Mouse (Mus musculus) neural tube, embryonic 13.5 days (tissue): ENCODE measurements at regions not wholly inside any gene's neighbourhood (a gene's known extent, or its start where the extent isn't known, plus 50 kb on each side); places are given as distances from the start of the nearest gene placed in this dataset.

Source experiments
- ATAC-seq: fragments of 200-750 bp; cut with Nextera tagmentation; 2 replicates; pipeline ENCODE4 v1.8.0; 2017; ENCODE audit warnings: low read depth, mild to moderate bottlenecking, moderate TSS enrichment, moderate library complexity
- H3K27ac ChIP-seq: fragments of 300-500 bp; sonication (generic); replicated peaks from 2 replicates; pipeline ENCODE4 v1.5.1; 2015; ENCODE audit warnings: moderate library complexity, mild to moderate bottlenecking, inconsistent platforms
- H3K27me3 ChIP-seq: fragments of 300-500 bp; sonication (generic); 2 replicates; pipeline ENCODE4 v1.6.1; 2015; ENCODE audit warnings: mild to moderate bottlenecking, inconsistent platforms
- H3K36me3 ChIP-seq: fragments of 300-500 bp; sonication (generic); 2 replicates; pipeline ENCODE4 v1.6.1; 2015; ENCODE audit warnings: mild to moderate bottlenecking, inconsistent platforms
- H3K4me1 ChIP-seq: fragments of 300-500 bp; sonication (generic); replicated peaks from 2 replicates; pipeline ENCODE4 v1.6.1; 2015; ENCODE audit warnings: inconsistent platforms
- H3K4me2 ChIP-seq: fragments of 300-500 bp; sonication (generic); 2 replicates; pipeline ENCODE4 v1.6.1; 2015; ENCODE audit warnings: inconsistent platforms, mild to moderate bottlenecking, moderate library complexity
- H3K4me3 ChIP-seq: fragments of 300-500 bp; sonication (generic); 2 replicates; pipeline ENCODE4 v1.5.1; 2015; ENCODE audit warnings: mild to moderate bottlenecking, inconsistent platforms
- H3K9ac ChIP-seq: fragments of 300-500 bp; sonication (generic); 2 replicates; pipeline ENCODE4 v1.6.1; 2015; ENCODE audit warnings: moderate library complexity, mild to moderate bottlenecking, inconsistent platforms
- H3K9me3 ChIP-seq: fragments of 300-500 bp; sonication (generic); 2 replicates; pipeline ENCODE4 v1.6.1; 2016; ENCODE audit warnings: inconsistent platforms
- WGBS: fragments of 180-500 bp; shearing (Covaris S2); methylation state at CpG from one replicate; pipeline ENCODE4 v1.1.7; 2015; 5-methylcytosine and 5-hydroxymethylcytosine counted together

DNA sequence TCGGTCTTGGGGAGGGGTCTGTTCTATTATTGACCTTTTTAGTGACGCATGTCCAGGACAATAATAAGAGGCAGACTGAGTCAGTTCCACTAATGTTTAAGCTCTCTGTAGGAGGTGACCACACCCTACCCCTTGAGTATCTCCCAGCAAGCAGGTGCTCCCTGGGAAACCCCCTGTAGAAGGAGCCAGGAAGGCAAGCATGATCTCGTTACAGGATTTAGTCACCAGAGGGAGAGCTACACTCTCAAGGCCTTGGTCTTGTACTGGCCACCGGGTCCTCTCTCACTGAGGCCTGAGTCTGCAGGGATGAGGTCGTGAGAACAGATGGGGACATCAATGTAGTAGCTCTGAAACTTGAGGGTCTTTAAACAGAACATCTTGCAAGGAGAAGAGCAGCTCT lies 55.3 kb upstream of the Ccnd2 start:
- 81% methylated on average over 5 of the region's 5 CpGs for WGBS

DNA sequence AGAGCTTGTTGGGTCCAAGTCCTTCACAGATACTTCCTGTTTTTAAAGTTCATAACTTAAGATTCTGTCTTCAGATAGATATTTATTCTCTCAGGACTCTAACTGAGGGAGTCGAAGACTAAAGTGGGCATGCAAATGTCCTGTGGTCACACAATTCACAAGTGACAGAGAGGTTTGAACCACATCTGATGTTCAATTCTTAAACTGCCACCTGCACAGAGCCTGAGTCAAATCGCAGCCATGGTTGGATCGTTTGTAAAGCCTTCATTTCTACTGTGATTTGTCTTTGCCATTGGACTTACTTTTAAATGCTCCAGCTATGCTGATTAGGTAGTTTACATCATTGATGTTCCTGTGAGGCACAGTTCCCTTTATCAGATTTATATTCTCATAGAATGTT lies 61.4 kb upstream of the Ccnd2 start:
- 94% methylated on average over 3 of the region's 3 CpGs for WGBS
- no peak overlapping the region for H3K4me2 ChIP-seq
- 0 out of 2 replicates have a peak, but pooled peaks cover under 1% of the 10 kb centered on the region for H3K4me1 ChIP-seq
- no peaks in the 10 kb centered on the region for H3K36me3 ChIP-seq
- no peak overlapping the region for H3K9ac ChIP-seq
- H3K27me3 ChIP-seq: no peaks in the 10 kb centered on the region
- H3K4me3 ChIP-seq: no peak overlapping the region
- H3K27ac ChIP-seq: no peak overlapping the region
- no peaks in the 10 kb centered on the region for H3K9me3 ChIP-seq
- no peak for ATAC-seq

More for the DNA sequence above, 55.3 kb upstream of the Ccnd2 start:
- no peak for ATAC-seq
- H3K36me3 ChIP-seq: no peaks in the 10 kb centered on the region
- no peaks in the 10 kb centered on the region for H3K27me3 ChIP-seq
- H3K9me3 ChIP-seq: no peaks in the 10 kb centered on the region
- no peak overlapping the region for H3K9ac ChIP-seq
- H3K4me2 ChIP-seq: no peak overlapping the region
- no peak overlapping the region for H3K27ac ChIP-seq
- H3K4me3 ChIP-seq: no peak overlapping the region
- no peaks in the 10 kb centered on the region for H3K4me1 ChIP-seq

DNA sequence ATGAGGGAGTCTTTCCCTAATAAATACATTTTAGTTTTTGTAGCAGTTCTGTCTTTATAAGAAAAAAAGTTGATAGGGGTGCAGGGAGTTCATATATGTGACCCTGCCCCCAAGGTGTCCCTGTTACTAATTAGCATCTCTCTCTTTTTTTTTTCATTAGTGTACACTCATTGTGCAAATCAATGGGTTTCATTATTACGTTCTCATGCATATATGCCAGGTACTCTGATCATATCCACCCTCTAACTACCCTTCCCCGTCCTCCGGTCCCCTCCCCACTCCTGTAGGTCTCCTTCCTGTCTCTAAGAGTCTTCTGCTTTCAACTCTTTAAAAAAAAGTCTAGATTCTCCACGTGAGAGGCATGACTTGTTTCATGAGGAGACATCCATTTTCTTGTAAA lies 63.9 kb upstream of the Ccnd2 start:
- Histone ChIP-seq H3K9me3 (no peaks in the 10 kb centered on the region), H3K9ac (no peak overlapping the region), H3K4me3 (no peak overlapping the region), H3K4me1 (peaks cover 13% of the 10 kb centered on the region), H3K4me2 (no peak overlapping the region), H3K27ac (no peak overlapping the region), H3K36me3 (no peaks in the 10 kb centered on the region), H3K27me3 (no peaks in the 10 kb centered on the region)
- WGBS: 69% methylated on average over 4 of the region's 4 CpGs
- no peak for ATAC-seq

DNA sequence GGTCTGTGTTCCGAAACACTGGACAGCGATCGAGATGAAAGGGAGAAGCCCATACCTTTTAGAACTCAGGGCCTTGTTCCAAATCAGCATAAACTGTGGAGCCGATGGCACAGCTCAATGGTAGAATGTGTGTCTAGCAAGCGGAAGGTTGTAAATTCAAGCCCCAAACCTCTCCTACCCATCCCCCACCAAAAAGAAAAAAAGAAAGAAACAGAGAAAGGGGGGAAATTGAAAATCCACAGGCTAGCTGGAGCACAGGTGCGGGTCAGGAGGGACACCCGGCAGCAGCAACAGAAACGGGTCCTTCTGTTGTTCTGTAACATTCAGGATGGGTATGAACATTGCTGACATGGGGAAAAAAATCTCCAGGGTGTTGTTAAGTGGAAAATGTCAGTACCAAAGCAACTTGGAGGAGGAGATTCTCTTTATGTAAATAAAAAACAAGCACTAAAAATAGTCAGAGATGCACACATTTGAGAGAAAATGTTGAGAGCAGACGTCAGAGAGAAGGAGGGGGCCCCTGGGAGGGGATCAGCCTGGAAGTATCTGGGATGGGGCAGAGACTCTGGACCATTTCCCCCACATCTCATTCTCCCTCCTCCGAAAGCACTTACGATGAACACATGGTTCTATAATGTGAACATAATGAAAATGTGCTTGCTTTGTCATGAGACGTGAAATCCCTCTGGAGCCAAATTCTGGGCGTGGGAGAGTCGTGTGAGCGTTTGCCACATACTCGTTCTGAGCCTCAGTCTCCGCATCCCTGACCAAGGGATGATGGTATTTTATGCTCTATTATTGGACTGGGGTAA lies 66.8 kb upstream of the Ccnd2 start:
- 58% methylated on average over 17 of the region's 17 CpGs for WGBS
- H3K9ac ChIP-seq: no peak overlapping the region
- no peak overlapping the region for H3K27ac ChIP-seq
- no peaks in the 10 kb centered on the region for H3K9me3 ChIP-seq
- H3K4me2 ChIP-seq: no peak overlapping the region
- no peak overlapping the region for H3K4me3 ChIP-seq
- H3K27me3 ChIP-seq: no peaks in the 10 kb centered on the region
- H3K36me3 ChIP-seq: no peaks in the 10 kb centered on the region
- H3K4me1 ChIP-seq: peaks cover 13% of the 10 kb centered on the region
- ATAC-seq: no peak

DNA sequence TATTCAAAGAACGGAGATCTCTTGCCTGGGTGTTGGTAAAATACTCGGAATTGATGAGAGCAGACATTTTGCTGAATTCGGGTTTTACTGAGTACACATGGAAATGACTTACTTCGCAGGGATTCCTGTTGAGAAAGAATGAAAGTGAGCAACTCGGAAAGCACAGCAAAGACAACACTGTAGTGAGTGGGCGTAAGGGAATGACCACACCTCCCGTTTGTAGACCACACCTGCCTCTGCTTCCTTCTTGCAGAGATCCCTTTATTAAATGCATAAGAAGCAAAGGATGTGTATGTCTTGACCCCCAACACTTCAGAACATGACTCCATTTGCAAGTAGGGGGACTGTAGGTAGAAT lies 67.4 kb upstream of the Ccnd2 start:
- 80% methylated on average over 7 of the region's 7 CpGs for WGBS
- no peak overlapping the region for H3K4me3 ChIP-seq
- H3K27me3 ChIP-seq: no peaks in the 10 kb centered on the region
- H3K36me3 ChIP-seq: no peaks in the 10 kb centered on the region
- ATAC-seq: no peak
- H3K9me3 ChIP-seq: no peaks in the 10 kb centered on the region
- no peak overlapping the region for H3K9ac ChIP-seq
- no peak overlapping the region for H3K4me2 ChIP-seq
- peaks cover 13% of the 10 kb centered on the region for H3K4me1 ChIP-seq
- no peak overlapping the region for H3K27ac ChIP-seq

DNA sequence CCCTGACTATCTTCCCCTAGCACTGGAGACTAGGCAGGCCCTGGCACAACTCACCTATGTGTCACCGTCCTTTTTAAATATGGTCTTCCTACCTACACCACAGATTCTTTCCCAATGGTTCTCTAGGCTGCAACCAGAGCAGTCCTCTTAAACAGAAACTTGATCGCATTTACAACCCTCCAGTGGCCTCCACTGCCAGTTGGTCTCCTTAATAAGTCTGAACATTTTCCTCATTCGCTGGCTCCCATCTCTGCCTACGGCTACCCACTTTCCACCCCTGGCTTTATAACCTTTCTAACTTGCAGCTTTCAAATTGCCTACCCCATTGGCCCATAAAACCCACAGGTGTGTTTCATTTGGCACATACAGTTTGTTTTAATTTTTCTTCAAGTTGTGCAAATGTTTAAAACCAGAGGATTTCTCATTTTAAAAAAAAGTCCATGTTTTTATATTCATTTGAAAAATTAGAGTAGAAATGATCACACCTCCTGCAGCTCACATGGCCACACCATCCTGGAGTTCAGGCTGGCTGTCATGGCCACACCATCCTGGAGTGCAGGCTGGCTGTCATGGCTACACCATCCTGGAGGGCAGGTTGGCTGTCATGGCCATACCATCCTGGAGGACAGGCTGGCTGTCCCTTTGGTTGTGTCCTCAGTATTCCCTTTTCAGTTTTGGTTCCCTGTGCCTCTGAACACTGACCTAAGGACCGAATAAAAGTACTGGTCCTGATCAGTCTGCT lies 74.4 kb upstream of the Ccnd2 start:
- H3K9ac ChIP-seq: no peak overlapping the region
- H3K36me3 ChIP-seq: no peaks in the 10 kb centered on the region
- H3K27me3 ChIP-seq: no peaks in the 10 kb centered on the region
- H3K4me1 ChIP-seq: no peaks in the 10 kb centered on the region
- H3K27ac ChIP-seq: no peak overlapping the region
- H3K4me2 ChIP-seq: no peak overlapping the region
- H3K9me3 ChIP-seq: no peaks in the 10 kb centered on the region
- 65% methylated on average over 5 of the region's 5 CpGs for WGBS
- no peak overlapping the region for H3K4me3 ChIP-seq
- ATAC-seq: no peak

DNA sequence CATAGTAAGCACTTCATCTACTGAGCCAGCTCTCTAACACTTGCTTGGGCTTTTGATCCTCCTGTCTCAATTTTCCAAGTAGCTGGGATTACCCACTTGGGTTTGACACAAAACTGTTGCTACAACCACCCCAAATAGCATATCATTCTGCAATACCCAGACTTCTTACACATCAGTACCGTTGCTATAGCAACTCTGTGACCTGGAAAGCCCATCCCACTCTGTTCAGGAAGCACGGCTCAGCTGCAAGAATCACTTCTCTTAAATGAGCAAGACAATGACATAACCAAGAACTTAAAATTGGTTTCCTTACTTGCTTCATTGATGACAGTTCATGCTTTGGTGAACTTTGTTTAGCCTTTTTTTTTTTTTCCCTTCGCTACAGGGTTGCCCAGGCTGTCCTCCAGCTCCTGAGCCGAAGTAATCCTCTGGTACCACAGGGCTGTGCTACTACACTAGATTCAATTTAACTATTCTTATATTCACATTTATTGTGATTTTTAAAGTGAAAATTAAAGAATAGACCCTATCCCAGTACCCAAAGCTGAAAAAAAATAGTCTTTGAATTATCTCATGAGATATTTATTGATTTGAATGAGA lies 84.6 kb upstream of the Ccnd2 start:
- no peaks in the 10 kb centered on the region for H3K27me3 ChIP-seq
- ATAC-seq: no peak
- H3K9ac ChIP-seq: no peak overlapping the region
- WGBS: 69% methylated on average over 4 of the region's 4 CpGs
- no peaks in the 10 kb centered on the region for H3K9me3 ChIP-seq
- no peak overlapping the region for H3K4me3 ChIP-seq
- no peaks in the 10 kb centered on the region for H3K36me3 ChIP-seq
- H3K4me1 ChIP-seq: no peaks in the 10 kb centered on the region
- no peak overlapping the region for H3K27ac ChIP-seq
- H3K4me2 ChIP-seq: no peak overlapping the region

DNA sequence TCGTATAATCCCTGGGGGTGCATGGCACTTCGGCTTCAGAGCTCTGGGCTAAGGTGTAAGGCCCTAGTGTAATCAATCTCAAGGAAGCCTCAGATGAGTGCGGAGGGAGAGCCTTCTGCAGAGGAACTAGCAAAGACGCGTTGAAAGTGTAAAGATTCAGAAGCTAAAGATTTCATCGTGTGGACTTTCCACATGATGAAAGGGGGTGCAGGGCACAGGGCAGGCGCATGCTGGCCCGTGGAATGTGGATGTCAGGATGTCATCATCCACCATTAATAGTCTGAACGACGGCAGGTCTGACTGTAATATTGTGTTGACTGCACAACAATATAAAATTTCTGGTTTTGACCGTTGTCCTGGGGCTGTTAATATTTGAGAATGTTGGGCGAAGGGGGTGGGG lies 85.2 kb upstream of the Ccnd2 start:
- ATAC-seq: no peak
- 86% methylated on average over 12 of the region's 12 CpGs for WGBS
- Histone ChIP-seq H3K9me3 (no peaks in the 10 kb centered on the region), H3K27me3 (no peaks in the 10 kb centered on the region), H3K27ac (no peak overlapping the region), H3K4me2 (no peak overlapping the region), H3K4me1 (no peaks in the 10 kb centered on the region), H3K9ac (no peak overlapping the region), H3K36me3 (no peaks in the 10 kb centered on the region), H3K4me3 (no peak overlapping the region)

DNA sequence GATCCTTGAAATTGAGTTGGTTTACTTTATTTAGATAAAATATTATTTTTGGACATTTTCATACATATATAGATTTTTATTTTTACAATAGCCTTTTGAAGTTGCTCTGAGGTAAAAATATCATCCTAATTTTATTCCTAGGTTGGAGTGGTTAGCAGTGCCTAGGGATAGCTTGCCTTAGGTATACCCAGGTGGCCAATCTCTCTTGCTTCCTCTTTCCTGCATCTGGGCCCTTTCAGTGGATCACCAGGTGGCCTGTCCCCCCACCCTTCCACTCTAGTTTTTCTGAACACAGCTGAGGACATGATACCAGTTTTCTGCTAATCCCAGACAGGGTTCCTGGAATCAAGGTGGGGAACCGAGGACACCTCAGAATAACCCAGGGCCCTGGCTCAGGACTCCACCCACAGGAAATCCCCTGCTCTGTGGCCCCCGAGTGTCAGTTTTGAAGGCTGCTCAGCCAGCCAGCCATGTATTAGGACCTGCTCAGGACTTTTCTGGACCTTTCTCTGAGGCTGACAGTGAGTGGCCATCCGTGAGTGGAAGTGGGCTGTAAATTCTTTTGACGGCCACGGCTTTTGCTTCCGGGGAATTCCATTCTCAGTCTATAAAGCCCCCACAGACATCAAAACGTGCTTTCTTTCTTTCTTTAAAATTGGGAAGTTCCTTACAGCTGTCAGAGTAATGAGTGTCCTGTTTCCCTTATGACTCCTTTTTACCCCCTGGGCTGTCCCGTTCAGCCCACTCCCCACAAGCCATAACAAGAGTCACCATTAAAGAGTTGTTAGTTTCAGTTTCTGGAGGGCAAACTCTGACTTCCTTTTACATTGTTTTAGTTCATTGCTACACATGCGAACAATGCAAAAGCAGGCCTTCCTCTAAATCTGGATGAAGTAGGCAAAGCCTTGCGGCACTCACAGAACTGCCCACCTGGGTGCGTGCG lies 87.8 kb upstream of the Ccnd2 start:
- 53% methylated on average over 12 of the region's 12 CpGs for WGBS
- no peak overlapping the region for H3K4me2 ChIP-seq
- no peaks in the 10 kb centered on the region for H3K4me1 ChIP-seq
- no peak overlapping the region for H3K4me3 ChIP-seq
- H3K27ac ChIP-seq: no peak overlapping the region
- H3K9ac ChIP-seq: no peak overlapping the region
- H3K9me3 ChIP-seq: no peaks in the 10 kb centered on the region
- no peak for ATAC-seq
- H3K36me3 ChIP-seq: no peaks in the 10 kb centered on the region
- H3K27me3 ChIP-seq: no peaks in the 10 kb centered on the region

DNA sequence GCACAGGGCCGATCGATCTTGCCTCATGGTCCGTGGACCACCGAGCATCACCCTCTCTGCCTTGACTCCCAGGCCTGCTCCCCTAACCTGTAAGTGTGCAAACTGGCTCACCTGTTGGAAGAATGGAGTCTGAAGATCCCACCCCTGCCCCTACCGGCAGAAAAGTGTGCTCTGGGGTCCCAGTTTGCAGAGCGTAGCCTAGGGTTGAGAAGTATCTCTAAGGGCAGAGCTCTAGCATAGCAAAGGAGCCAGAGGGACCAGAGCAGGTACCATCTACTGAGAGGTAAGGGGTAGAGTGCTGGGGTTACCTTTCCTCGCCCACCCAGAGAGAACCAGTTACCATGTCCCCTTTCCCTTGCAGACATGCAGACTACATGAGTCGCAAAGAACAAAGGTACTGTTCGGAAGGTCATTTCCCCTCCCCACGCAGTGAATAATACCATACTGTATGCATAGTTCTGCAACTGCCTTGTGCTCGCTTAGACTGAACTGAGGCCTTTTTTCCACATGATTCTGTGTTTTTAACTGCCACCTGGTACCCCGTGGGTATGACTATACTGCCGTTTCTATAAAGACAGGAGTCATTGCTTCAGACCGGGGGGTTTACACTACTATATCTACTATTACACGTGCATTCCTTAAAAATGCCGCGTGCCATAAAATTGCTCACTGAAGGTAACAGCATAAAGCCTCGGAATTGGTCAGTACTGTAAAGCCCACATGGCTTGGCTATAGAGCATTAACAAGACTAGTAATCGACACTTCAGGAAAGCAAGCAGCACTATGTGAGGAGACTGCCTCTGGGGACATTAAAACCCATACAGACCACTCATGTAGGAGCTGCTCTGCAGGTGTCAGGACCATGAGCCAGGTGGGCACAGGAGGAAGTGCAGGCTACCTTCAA lies 88.7 kb upstream of the Ccnd2 start:
- Histone ChIP-seq H3K4me1 (no peaks in the 10 kb centered on the region), H3K27ac (no peak overlapping the region), H3K27me3 (no peaks in the 10 kb centered on the region), H3K9me3 (no peaks in the 10 kb centered on the region), H3K9ac (no peak overlapping the region), H3K4me2 (no peak overlapping the region), H3K4me3 (no peak overlapping the region), H3K36me3 (no peaks in the 10 kb centered on the region)
- WGBS: 85% methylated on average over 19 of the region's 19 CpGs
- ATAC-seq: no peak
